25 mouse cellular contexts compared by ENCODE assay signal in the genomic region with DNA sequence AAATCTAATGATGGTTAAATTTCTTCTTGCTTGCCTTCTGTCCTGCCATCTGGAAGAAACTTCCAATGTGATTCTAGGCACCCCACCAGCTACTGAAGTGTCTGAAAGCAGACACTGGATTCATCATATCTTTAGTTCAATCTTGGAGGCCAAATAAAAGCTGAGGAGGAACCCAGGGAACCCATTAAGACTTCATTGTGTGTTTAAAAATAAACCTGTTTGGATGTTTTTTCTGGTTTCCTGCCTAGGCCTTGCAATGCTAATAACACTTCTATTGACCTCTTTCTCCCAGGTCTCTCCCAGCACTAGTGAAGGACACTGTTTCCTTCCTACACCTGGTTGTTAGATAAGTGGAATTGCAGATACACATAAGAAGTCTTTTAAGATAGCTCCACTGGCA.
DNase-seq lines count a peak whose midpoint lies in the region; ATAC-seq lines count a peak whose summit lies in the region.
"Had no signal": no experiment of that assay in that cellular context is flagged by ENCODE, and none has a peak within 500 bp of the region (broad histone marks: within the 10 kb centered on the region; RNA-seq: fewer than 3 reads in every experiment).

No protein-coding gene starts in this region.

- no peaks in the 10 kb centered on the region for H3K9me3 ChIP-seq in heart, embryonic 11.5 days (replicated peaks; ENCODE audit: control insufficient read depth, low read length)
- H3K9me3 ChIP-seq: embryonic facial prominence, embryonic 10.5 days; embryonic facial prominence, embryonic 12.5 days; G1E had no signal

- H3K36me3 ChIP-seq in heart, embryonic 11.5 days (ENCODE audit: control insufficient read depth, insufficient read depth, low read length), result no peaks in the 10 kb centered on the region
- H3K36me3 ChIP-seq: embryonic facial prominence, embryonic 10.5 days; embryonic facial prominence, embryonic 12.5 days; G1E had no signal

- H3K4me1 ChIP-seq in heart, embryonic 11.5 days (ENCODE audit: control insufficient read depth, insufficient read depth, low read length), result peaks cover 2% of the 10 kb centered on the region; the same call in 1 of the 2 replicates
- H3K4me1 ChIP-seq: embryonic facial prominence, embryonic 10.5 days; embryonic facial prominence, embryonic 12.5 days had no signal

- H3K4me3 ChIP-seq in heart, embryonic 11.5 days (ENCODE audit: low read depth, low read length), result no peak overlapping the region
- H3K4me3 ChIP-seq: embryonic facial prominence, embryonic 10.5 days; embryonic facial prominence, embryonic 12.5 days had no signal

- no peak overlapping the region for H3K4me2 ChIP-seq in heart, embryonic 11.5 days
- H3K4me2 ChIP-seq: embryonic facial prominence, embryonic 12.5 days had no signal

- no peaks in the 10 kb centered on the region for H3K27me3 ChIP-seq in heart, embryonic 11.5 days (ENCODE audit: control insufficient read depth, insufficient read depth, low read length)
- H3K27me3 ChIP-seq: CH12.LX; embryonic facial prominence, embryonic 12.5 days; Patski had no signal

- no peak overlapping the region for H3K9ac ChIP-seq in heart, embryonic 11.5 days (ENCODE audit: low read depth, low read length)
- H3K9ac ChIP-seq: embryonic facial prominence, embryonic 12.5 days had no signal

- H3K27ac ChIP-seq in heart, embryonic 11.5 days (ENCODE audit: low read depth, low read length), result no peak overlapping the region
- H3K27ac ChIP-seq: embryonic facial prominence, embryonic 10.5 days; embryonic facial prominence, embryonic 12.5 days had no signal

- no peak for ATAC-seq in heart, embryonic 11.5 days (replicated peaks; ENCODE audit: insufficient number of reproducible peaks, low FRiP score, low TSS enrichment)
- ATAC-seq: activated CD4-positive, CD25-positive, alpha-beta regulatory T cell, adult 4 months; CD4-positive, CD25-positive, alpha-beta regulatory T cell, adult 4 months; forebrain, embryonic 14.5 days; forebrain, embryonic 16.5 days; Patski had no signal

- peak; percentile 1 for DNase-seq in cerebellum, adult 9-10 months
- DNase-seq in cerebellum, postnatal 14 days, result no peak
- peak; percentile 29 for DNase-seq in heart, adult 8-10 months (ENCODE audit: low spot score)
- DNase-seq in layer of hippocampus, adult 9-10 months (ENCODE audit: low spot score), result peak; percentile 0
- no peak for DNase-seq in layer of hippocampus, adult 11-12 months (ENCODE audit: low spot score)
- DNase-seq in skeletal muscle tissue, adult 2 months (ENCODE audit: low read depth, low spot score), result peak; percentile 4
- no peak for DNase-seq in frontal cortex, postnatal 36 days (ENCODE audit: low spot score in 2 of 2)
- DNase-seq: adrenal gland, adult 8-10 months; adrenal gland, postnatal 14 days; adrenal gland, postnatal 36 days; B cell, adult 2 months; cerebellum, adult 11-12 months; cerebellum, adult 2 months; cerebellum, adult 9-11 months; cerebellum, postnatal 25 days had no signal

Comparison
In these comparisons a context has a peak if more than half of its experiments do, and no peak if none do; other contexts are left out.
1. DNase-seq: peak in cerebellum, adult 9-10 months (single experiment), heart, adult 8-10 months (single experiment), layer of hippocampus, adult 9-10 months (single experiment) and skeletal muscle tissue, adult 2 months (single experiment); none in cerebellum, postnatal 14 days (0 of 2), layer of hippocampus, adult 11-12 months (single experiment) and frontal cortex, postnatal 36 days (0 of 2).